Mouse (Mus musculus) midbrain, embryonic 10.5 days (tissue): ENCODE measurements around the gene Ninj1. TPM values are rescaled to one million over a fixed set of nuclear protein-coding genes. Genes with fewer than 3 reads are reported as not detected.

Experiments used
- DNase-seq: peaks from one replicate; pipeline ENCODE4 v3.0.0-alpha.2; 2017; ENCODE audit warnings: low spot score
- H3K27ac ChIP-seq: fragments of 300-500 bp; sonication (generic); replicated peaks from 2 replicates; pipeline ENCODE4 v1.5.1; 2016; ENCODE audit warnings: mild to moderate bottlenecking
- H3K27me3 ChIP-seq: fragments of 300-500 bp; sonication (generic); 2 replicates; pipeline ENCODE4 v1.6.1; 2016; ENCODE audit warnings: low read depth, mild to moderate bottlenecking; ENCODE audit not compliant: poor library complexity, severe bottlenecking
- H3K36me3 ChIP-seq: fragments of 300-500 bp; sonication (generic); 2 replicates; pipeline ENCODE4 v1.6.1; 2016; ENCODE audit warnings: mild to moderate bottlenecking, moderate library complexity
- H3K4me1 ChIP-seq: fragments of 300-500 bp; sonication (generic); 2 replicates; pipeline ENCODE4 v1.6.1; 2016
- H3K4me3 ChIP-seq: fragments of 300-500 bp; sonication (generic); 2 replicates; pipeline ENCODE4 v1.5.1; 2016; ENCODE audit warnings: mild to moderate bottlenecking, moderate library complexity
- H3K9me3 ChIP-seq: fragments of 300-500 bp; sonication (generic); replicated peaks from 2 replicates; pipeline ENCODE4 v1.6.1; 2016; ENCODE audit warnings: mild to moderate bottlenecking
- WGBS: fragments of 180-500 bp; shearing (Covaris S2); methylation state at CpG from one replicate; pipeline ENCODE4 v1.1.7; 2016; 5-methylcytosine and 5-hydroxymethylcytosine counted together
- polyA plus RNA-seq: library from polyadenylated mRNA; unstranded; fragments of >200 nt; fragmentation: Nextera tagmentation; extraction: Ambion mirVana; gene quantifications from 2 replicates; pipeline ENCODE4 v1.2.1, GENCODE M21; 2016

Gene Ninj1
- polyA plus RNA-seq, 1 experiment from 2014 or later, result 24.3 TPM

GRCm38 (mm10) chr13:49220912-49221311, 33.6 kb downstream of the Ninj1 start:
- DNase-seq, result no peak
- 23% methylated on average over 5 of the region's 5 CpGs for WGBS
- Histone ChIP-seq H3K9me3 (0 out of 2 replicates have a peak, but pooled peaks cover 5% of the 10 kb centered on the region), H3K27me3 (peaks cover 67% of the 10 kb centered on the region), H3K4me3 (no peak overlapping the region), H3K27ac (no peak overlapping the region), H3K4me1 (peaks cover 30% of the 10 kb centered on the region), H3K36me3 (no peaks in the 10 kb centered on the region)

GRCm38 (mm10) chr13:49224314-49224713, 37.0 kb downstream of the Ninj1 start:
- WGBS, result 14% methylated on average over 10 of the region's 10 CpGs

GRCm38 (mm10) chr13:49224729-49225128, 37.4 kb downstream of the Ninj1 start:
- DNase-seq, result no peak
- Histone ChIP-seq H3K27ac (no peak overlapping the region), H3K9me3 (0 out of 2 replicates have a peak, but pooled peaks cover 5% of the 10 kb centered on the region), H3K27me3 (peaks cover 42% of the 10 kb centered on the region), H3K4me1 (0 out of 2 replicates have a peak, but pooled peaks cover 3% of the 10 kb centered on the region), H3K4me3 (no peak overlapping the region), H3K36me3 (no peaks in the 10 kb centered on the region)
- 23% methylated on average over 6 of the region's 6 CpGs for WGBS

More at GRCm38 (mm10) chr13:49224314-49224713, 37.0 kb downstream of the Ninj1 start:
- H3K27me3 ChIP-seq, result peaks cover 46% of the 10 kb centered on the region
- H3K4me1 ChIP-seq, result 0 out of 2 replicates have a peak, but pooled peaks cover 3% of the 10 kb centered on the region
- H3K9me3 ChIP-seq, result 0 out of 2 replicates have a peak, but pooled peaks cover 5% of the 10 kb centered on the region
- no peak overlapping the region for H3K27ac ChIP-seq
- no peak overlapping the region for H3K4me3 ChIP-seq
- H3K36me3 ChIP-seq, result no peaks in the 10 kb centered on the region
- DNase-seq, result no peak

- H3K9me3 ChIP-seq, result 0 out of 2 replicates have a peak, but pooled peaks cover 5% of the 10 kb centered on the region
- WGBS, result 67% methylated on average over 3 of the region's 3 CpGs
- no peak for DNase-seq
- no peak overlapping the region for H3K27ac ChIP-seq
- no peaks in the 10 kb centered on the region for H3K36me3 ChIP-seq
- H3K27me3 ChIP-seq, result peaks cover 37% of the 10 kb centered on the region
- no peak overlapping the region for H3K4me3 ChIP-seq
- 0 out of 2 replicates have a peak, but pooled peaks cover 3% of the 10 kb centered on the region for H3K4me1 ChIP-seq
Observed at GRCm38 (mm10) chr13:49225159-49225558, 37.9 kb downstream of the Ninj1 start.

GRCm38 (mm10) chr13:49225633-49226032, 38.3 kb downstream of the Ninj1 start:
- 27% methylated on average over 4 of the region's 4 CpGs for WGBS
- H3K4me1 ChIP-seq, result 0 out of 2 replicates have a peak, but pooled peaks cover 3% of the 10 kb centered on the region
- no peak for DNase-seq

GRCm38 (mm10) chr13:49233792-49234572, 46.7 kb downstream of the Ninj1 start:
- no peaks in the 10 kb centered on the region for H3K27me3 ChIP-seq
- no peak for DNase-seq
- WGBS, result 94% methylated on average over 8 of the region's 8 CpGs
- H3K9me3 ChIP-seq, result no peaks in the 10 kb centered on the region
- no peak overlapping the region for H3K27ac ChIP-seq
- no peak overlapping the region for H3K4me3 ChIP-seq
- no peaks in the 10 kb centered on the region for H3K4me1 ChIP-seq
- no peaks in the 10 kb centered on the region for H3K36me3 ChIP-seq

More at GRCm38 (mm10) chr13:49225633-49226032, 38.3 kb downstream of the Ninj1 start:
- H3K27ac ChIP-seq, result no peak overlapping the region
- H3K27me3 ChIP-seq, result peaks cover 35% of the 10 kb centered on the region
- 0 out of 2 replicates have a peak, but pooled peaks cover 5% of the 10 kb centered on the region for H3K9me3 ChIP-seq
- H3K36me3 ChIP-seq, result no peaks in the 10 kb centered on the region
- no peak overlapping the region for H3K4me3 ChIP-seq

- Histone ChIP-seq H3K36me3 (no peaks in the 10 kb centered on the region), H3K4me1 (no peaks in the 10 kb centered on the region)
- WGBS, result 89% methylated on average over 4 of the region's 4 CpGs
Observed at GRCm38 (mm10) chr13:49234711-49235110, 47.4 kb downstream of the Ninj1 start.

GRCm38 (mm10) chr13:49237617-49238016, 50.3 kb downstream of the Ninj1 start:
- Histone ChIP-seq H3K27ac (no peak overlapping the region), H3K9me3 (no peaks in the 10 kb centered on the region), H3K27me3 (no peaks in the 10 kb centered on the region), H3K4me3 (no peak overlapping the region), H3K36me3 (no peaks in the 10 kb centered on the region), H3K4me1 (no peaks in the 10 kb centered on the region; the same call in 1 of the 2 replicates)
- no peak for DNase-seq
- WGBS, result 90% methylated on average over 8 of the region's 8 CpGs

More at GRCm38 (mm10) chr13:49234711-49235110, 47.4 kb downstream of the Ninj1 start:
- no peak for DNase-seq
- Histone ChIP-seq H3K27me3 (no peaks in the 10 kb centered on the region), H3K9me3 (no peaks in the 10 kb centered on the region), H3K4me3 (no peak overlapping the region), H3K27ac (no peak overlapping the region)

GRCm38 (mm10) chr13:49238737-49239136, 51.5 kb downstream of the Ninj1 start:
- Histone ChIP-seq H3K36me3 (no peaks in the 10 kb centered on the region), H3K9me3 (no peaks in the 10 kb centered on the region), H3K4me1 (no peaks in the 10 kb centered on the region; the same call in 1 of the 2 replicates), H3K27ac (no peak overlapping the region), H3K27me3 (0 out of 2 replicates have a peak, but pooled peaks cover 2% of the 10 kb centered on the region), H3K4me3 (no peak overlapping the region)
- 91% methylated on average over 8 of the region's 8 CpGs for WGBS
- no peak for DNase-seq

GRCm38 (mm10) chr13:49242321-49243065, 55.2 kb downstream of the Ninj1 start:
- Histone ChIP-seq H3K36me3 (no peaks in the 10 kb centered on the region), H3K4me1 (peaks cover 18% of the 10 kb centered on the region), H3K27ac (no peak overlapping the region), H3K4me3 (no peak overlapping the region), H3K9me3 (no peaks in the 10 kb centered on the region), H3K27me3 (peaks cover 37% of the 10 kb centered on the region)
- DNase-seq, result no peak
- 76% methylated on average over 9 of the region's 9 CpGs for WGBS

- Histone ChIP-seq H3K4me1 (peaks cover 28% of the 10 kb centered on the region), H3K36me3 (no peaks in the 10 kb centered on the region), H3K27ac (no peak overlapping the region), H3K27me3 (peaks cover 47% of the 10 kb centered on the region), H3K9me3 (no peaks in the 10 kb centered on the region), H3K4me3 (no peak overlapping the region)
- WGBS, result 99% methylated on average over 2 of the region's 2 CpGs
- DNase-seq, result no peak
Observed at GRCm38 (mm10) chr13:49243492-49243891, 56.2 kb downstream of the Ninj1 start.

- Histone ChIP-seq H3K27me3 (peaks cover 64% of the 10 kb centered on the region), H3K4me3 (no peak overlapping the region), H3K27ac (no peak overlapping the region), H3K9me3 (no peaks in the 10 kb centered on the region), H3K4me1 (peaks cover 39% of the 10 kb centered on the region), H3K36me3 (no peaks in the 10 kb centered on the region)
- 54% methylated on average over 4 of the region's 4 CpGs for WGBS
- no peak for DNase-seq
Observed at GRCm38 (mm10) chr13:49245251-49245650, 58.0 kb downstream of the Ninj1 start.
